Mouse (Mus musculus) liver, embryonic 11.5 days (tissue): ENCODE measurements around the gene Egf. TPM values are rescaled to one million over a fixed set of nuclear protein-coding genes. Genes with fewer than 3 reads are reported as not detected.

ENCODE experiments used
- microRNA-seq: library from miRNA; unstranded; fragments of <30 nt; microRNA quantifications from one replicate; pipeline ENCODE4, GENCODE M21; 2017; ENCODE audit warnings: borderline number of aligned reads
- polyA plus RNA-seq: library from polyadenylated mRNA; unstranded; fragments of >200 nt; fragmentation: Nextera tagmentation; extraction: Ambion mirVana; gene quantifications from 2 replicates; pipeline ENCODE4 v1.2.1, GENCODE M21; 2014

Egf gene
- polyA plus RNA-seq, 1 experiment from 2014 or later, result 1.4 TPM

Small RNAs within 50 kb of the gene (microRNA-seq; reads per million reads assigned to microRNA genes)
- not detected for gene Gm24515

Other genes starting within 250 kb of the Egf start
- 26.6 and 28.3 TPM in 2 replicates for gene Elovl6, start 223.0 kb downstream of the Egf start, polyA plus RNA-seq
- not detected in 2 replicates for gene Lrit3, start 48.7 kb upstream of the Egf start, polyA plus RNA-seq
- 0.25 TPM in 1 of 2 replicates, not detected in the other for gene Rrh, start 67.3 kb upstream of the Egf start, polyA plus RNA-seq
- 56.9 and 67.7 TPM in 2 replicates for gene Gar1, start 76.1 kb upstream of the Egf start, polyA plus RNA-seq
- gene Cfi, start 80.6 kb upstream of the Egf start, polyA plus RNA-seq, result 72.0 and 79.6 TPM in 2 replicates
- 164 and 179 TPM in 2 replicates for gene Pla2g12a, start 123.3 kb upstream of the Egf start, polyA plus RNA-seq
- gene Casp6, start 146.1 kb upstream of the Egf start, polyA plus RNA-seq, result 80.7 and 82.4 TPM in 2 replicates
- 3.5 and 4.3 TPM in 2 replicates for gene Mcub, start 214.9 kb upstream of the Egf start, polyA plus RNA-seq